Mouse (Mus musculus) T-helper 2 cell (primary cell): ENCODE data around the gene Lhpp.

Source experiments
- in situ Hi-C: fragments of 300-600 bp; cut with MboI, MseI; formaldehyde crosslinking; loops from one replicate; pipeline ENCODE4 v1.15.1; 2025; ENCODE audit warnings: high pct_unique_total_duplicates

Lhpp gene

GRCm38 (mm10) chr7:132610468-132611318, at the start of gene Lhpp:
Gene Lhpp, plus strand, starts transcription at chr7:132610638.
- in situ Hi-C loops: no loop called here

- in situ Hi-C loops: loop anchor here (10.0 kb wide), 1 partner anchor 1851 kb away; no protein-coding TSS in a partner anchor
Measured at GRCm38 (mm10) chr7:132565831-132566230, 44.6 kb upstream of the Lhpp start.

- in situ Hi-C loops: loop anchor here (10.0 kb wide), 1 partner anchor 1854 kb away; no protein-coding TSS in a partner anchor
Measured at GRCm38 (mm10) chr7:132568817-132569216, 41.6 kb upstream of the Lhpp start.

- in situ Hi-C loops: loop anchor here (10.0 kb wide), 1 partner anchor 1005 kb away; the partner anchor contains the start of gene Bub3
Measured at GRCm38 (mm10) chr7:132570071-132570470, 40.4 kb upstream of the Lhpp start.

GRCm38 (mm10) chr7:132571481-132571880, 39.0 kb upstream of the Lhpp start:
- in situ Hi-C loops: loop anchor here (10.0 kb wide), 1 partner anchor 1007 kb away; the partner anchor contains the start of gene Bub3

- in situ Hi-C loops: loop anchor here (10.0 kb wide), 1 partner anchor 1008 kb away; the partner anchor contains the start of gene Bub3
Measured at GRCm38 (mm10) chr7:132572738-132573137, 37.7 kb upstream of the Lhpp start.

GRCm38 (mm10) chr7:132573205-132573604, 37.2 kb upstream of the Lhpp start:
- in situ Hi-C loops: loop anchor here (10.0 kb wide), 1 partner anchor 1008 kb away; the partner anchor contains the start of gene Bub3

GRCm38 (mm10) chr7:132574646-132575045, 35.8 kb upstream of the Lhpp start:
- in situ Hi-C loops: loop anchor here (10.0 kb wide), 1 partner anchor 1010 kb away; the partner anchor contains the start of gene Bub3

- in situ Hi-C loops: loop anchor here (10.0 kb wide), 1 partner anchor 1011 kb away; the partner anchor contains the start of gene Bub3
Measured at GRCm38 (mm10) chr7:132575623-132576022, 34.8 kb upstream of the Lhpp start.

- in situ Hi-C loops: loop anchor here (10.0 kb wide), 1 partner anchor 1011 kb away; the partner anchor contains the start of gene Bub3
Measured at GRCm38 (mm10) chr7:132576116-132576650, 34.3 kb upstream of the Lhpp start, which contains the start of gene Oat. Gene Oat, minus strand, starts transcription at chr7:132576398.

GRCm38 (mm10) chr7:132576891-132577290, 33.5 kb upstream of the Lhpp start:
- in situ Hi-C loops: loop anchor here (10.0 kb wide), 1 partner anchor 1012 kb away; the partner anchor contains the start of gene Bub3

- in situ Hi-C loops: no loop called here
Measured at GRCm38 (mm10) chr7:132580511-132580910, 29.9 kb upstream of the Lhpp start.

- in situ Hi-C loops: no loop called here
Measured at GRCm38 (mm10) chr7:132581441-132581840, 29.0 kb upstream of the Lhpp start.

GRCm38 (mm10) chr7:132585695-132586491, 24.5 kb upstream of the Lhpp start:
- in situ Hi-C loops: no loop called here

- in situ Hi-C loops: no loop called here
Measured at GRCm38 (mm10) chr7:132587167-132587566, 23.3 kb upstream of the Lhpp start.

- in situ Hi-C loops: no loop called here
Measured at GRCm38 (mm10) chr7:132589610-132590009, 20.8 kb upstream of the Lhpp start.

- in situ Hi-C loops: no loop called here
Measured at GRCm38 (mm10) chr7:132593762-132594161, 16.7 kb upstream of the Lhpp start.

- in situ Hi-C loops: no loop called here
Measured at GRCm38 (mm10) chr7:132594325-132594724, 16.1 kb upstream of the Lhpp start.

- in situ Hi-C loops: no loop called here
Measured at GRCm38 (mm10) chr7:132595787-132596186, 14.7 kb upstream of the Lhpp start.

GRCm38 (mm10) chr7:132596557-132597250, 13.7 kb upstream of the Lhpp start:
- in situ Hi-C loops: no loop called here
